Mouse (Mus musculus): ENCODE measurements around the gene Cd164l2. TPM values are rescaled to one million over a fixed set of nuclear protein-coding genes. Genes with fewer than 3 reads are reported as not detected.

Cd164l2 gene
- polyA plus RNA-seq, 1 experiment from 2014 or later: 1.1 TPM

DNA sequence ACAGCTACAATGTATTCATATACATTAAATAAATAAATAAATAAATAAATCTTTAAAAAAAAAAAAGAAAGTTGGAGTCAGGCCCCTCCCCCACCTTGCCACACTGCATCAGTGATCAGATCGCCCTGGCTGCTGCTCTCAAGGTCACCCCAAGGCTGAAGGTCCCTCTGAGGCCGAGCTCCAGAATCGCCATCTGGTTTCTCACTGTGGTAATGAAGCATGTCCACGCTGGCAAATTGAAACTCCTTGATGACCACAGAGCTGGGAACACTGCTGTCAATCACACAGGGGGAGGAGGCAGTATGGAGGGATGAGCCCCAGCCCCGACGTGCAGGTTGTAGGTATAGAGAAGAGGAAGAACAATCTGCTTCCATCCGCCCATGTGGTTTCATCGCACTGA, 15.7 kb downstream of the Cd164l2 start:
- no peak overlapping the region for H3K4me2 ChIP-seq (ENCODE audit: low read length)
- 0 out of 2 replicates have a peak, but pooled peaks cover 2% of the 10 kb centered on the region for H3K27me3 ChIP-seq (replicated peaks; ENCODE audit: control insufficient read depth, insufficient read depth, low read length)
- H3K27ac ChIP-seq (ENCODE audit: low read length): no peak overlapping the region
- no peak overlapping the region for H3K9ac ChIP-seq (replicated peaks; ENCODE audit: low read depth, low read length)
- no peak for ATAC-seq
- H3K36me3 ChIP-seq (ENCODE audit: control insufficient read depth, insufficient read depth): no peaks in the 10 kb centered on the region
- no peaks in the 10 kb centered on the region for H3K4me1 ChIP-seq (replicated peaks; ENCODE audit: control insufficient read depth, insufficient read depth, low read length)
- no peaks in the 10 kb centered on the region for H3K9me3 ChIP-seq (ENCODE audit: control insufficient read depth, low read length)
- WGBS: 82% methylated on average over 8 of the region's 8 CpGs
- no peak overlapping the region for H3K4me3 ChIP-seq (replicated peaks; ENCODE audit: low read length)

DNA sequence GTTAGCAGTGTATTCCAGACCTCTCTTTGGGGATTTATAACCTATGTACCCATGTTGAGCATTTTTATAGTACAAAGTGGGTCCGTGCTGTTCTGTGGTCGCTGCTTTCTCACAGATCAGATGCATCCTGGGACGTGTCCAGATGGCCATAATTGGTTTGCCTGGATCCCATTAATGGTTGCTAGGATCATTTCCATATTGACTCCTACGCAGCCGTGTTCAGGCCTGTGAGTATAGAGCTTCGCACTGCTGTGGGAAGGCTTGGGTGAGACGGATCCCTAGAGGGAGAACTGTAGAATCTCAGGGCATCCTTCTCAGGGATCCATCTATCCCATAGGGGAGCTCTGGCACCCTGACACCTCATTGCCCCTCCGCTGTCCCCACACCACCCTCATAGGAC, 17.7 kb downstream of the Cd164l2 start:
- Histone ChIP-seq H3K4me3 (replicated peaks; ENCODE audit: low read length) (no peak overlapping the region), H3K4me2 (ENCODE audit: low read length) (no peak overlapping the region), H3K27me3 (replicated peaks; ENCODE audit: control insufficient read depth, insufficient read depth, low read length) (no peaks in the 10 kb centered on the region), H3K9me3 (ENCODE audit: control insufficient read depth, low read length) (no peaks in the 10 kb centered on the region), H3K4me1 (replicated peaks; ENCODE audit: control insufficient read depth, insufficient read depth, low read length) (no peaks in the 10 kb centered on the region), H3K27ac (ENCODE audit: low read length) (no peak overlapping the region), H3K36me3 (ENCODE audit: control insufficient read depth, insufficient read depth) (no peaks in the 10 kb centered on the region), H3K9ac (replicated peaks; ENCODE audit: low read depth, low read length) (no peak overlapping the region)
- ATAC-seq: no peak
- WGBS: 66% methylated on average over 8 of the region's 8 CpGs

DNA sequence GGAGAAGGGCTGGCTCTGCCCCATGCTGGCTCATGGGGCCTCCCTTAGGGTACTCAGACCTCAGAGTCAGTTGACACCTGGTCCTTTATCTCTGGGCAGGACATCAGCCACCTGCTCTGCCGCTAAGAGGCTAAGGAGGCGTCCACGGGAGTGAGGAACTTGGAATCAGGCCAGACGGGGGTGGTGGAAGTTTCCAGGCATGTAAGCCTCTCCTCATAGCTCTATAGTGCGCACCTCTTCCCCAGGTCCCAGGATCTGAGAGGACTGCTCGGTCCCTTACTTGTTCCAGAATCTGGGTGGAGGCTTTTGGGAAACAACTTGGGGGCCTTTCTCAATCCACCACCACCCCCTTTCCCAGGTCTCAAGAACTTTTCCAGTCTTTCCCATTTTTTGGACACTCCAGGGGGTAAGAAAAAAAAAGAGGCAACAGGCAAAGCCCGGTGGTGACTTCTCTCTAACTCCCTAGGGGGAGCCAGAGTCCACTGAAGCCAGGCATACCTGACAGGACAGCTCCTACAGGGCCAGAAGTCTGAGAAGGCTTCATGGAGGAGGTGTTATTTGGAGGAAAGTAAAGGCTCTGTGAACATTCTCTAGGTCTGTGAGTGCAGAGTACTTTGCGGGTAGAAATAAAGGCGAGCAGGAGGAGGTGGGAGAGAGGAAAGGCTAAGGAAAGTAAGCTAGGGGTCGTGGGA, 21.5 kb downstream of the Cd164l2 start:
- Histone ChIP-seq H3K27ac (ENCODE audit: low read length) (no peak overlapping the region), H3K4me2 (ENCODE audit: low read length) (no peak overlapping the region), H3K36me3 (ENCODE audit: control insufficient read depth, insufficient read depth) (no peaks in the 10 kb centered on the region), H3K27me3 (replicated peaks; ENCODE audit: control insufficient read depth, insufficient read depth, low read length) (no peaks in the 10 kb centered on the region), H3K4me1 (replicated peaks; ENCODE audit: control insufficient read depth, insufficient read depth, low read length) (no peaks in the 10 kb centered on the region), H3K4me3 (replicated peaks; ENCODE audit: low read length) (no peak overlapping the region), H3K9ac (replicated peaks; ENCODE audit: low read depth, low read length) (no peak overlapping the region), H3K9me3 (ENCODE audit: control insufficient read depth, low read length) (no peaks in the 10 kb centered on the region)
- ATAC-seq: no peak
- 39% methylated on average over 10 of the region's 10 CpGs for WGBS

DNA sequence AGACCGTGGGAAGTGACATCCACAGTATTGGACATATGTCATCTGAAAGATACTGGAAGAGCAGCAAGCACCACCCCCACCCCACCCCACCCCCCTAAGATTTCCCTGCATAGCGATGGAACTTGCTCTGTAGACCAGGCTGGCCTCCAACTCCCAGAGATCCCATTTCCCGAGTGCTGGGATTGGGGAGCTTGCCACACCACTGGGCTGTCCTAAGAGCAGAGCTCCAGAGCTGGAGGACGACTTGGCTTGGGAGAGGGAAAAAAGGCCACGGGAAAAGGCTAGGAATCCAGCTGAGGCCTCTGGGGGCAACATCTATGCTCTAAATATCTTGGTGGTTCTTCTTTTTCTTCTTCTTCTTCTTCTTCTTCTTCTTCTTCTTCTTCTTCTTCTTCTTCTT, 22.8 kb downstream of the Cd164l2 start:
- Histone ChIP-seq H3K27ac (ENCODE audit: low read length) (no peak overlapping the region), H3K27me3 (replicated peaks; ENCODE audit: control insufficient read depth, insufficient read depth, low read length) (peaks cover under 1% of the 10 kb centered on the region), H3K4me2 (ENCODE audit: low read length) (no peak overlapping the region), H3K4me3 (replicated peaks; ENCODE audit: low read length) (no peak overlapping the region), H3K4me1 (replicated peaks; ENCODE audit: control insufficient read depth, insufficient read depth, low read length) (no peaks in the 10 kb centered on the region), H3K36me3 (ENCODE audit: control insufficient read depth, insufficient read depth) (no peaks in the 10 kb centered on the region), H3K9me3 (ENCODE audit: control insufficient read depth, low read length) (no peaks in the 10 kb centered on the region), H3K9ac (replicated peaks; ENCODE audit: low read depth, low read length) (no peak overlapping the region)
- no peak for ATAC-seq
- WGBS: 59% methylated on average over 5 of the region's 5 CpGs

DNA sequence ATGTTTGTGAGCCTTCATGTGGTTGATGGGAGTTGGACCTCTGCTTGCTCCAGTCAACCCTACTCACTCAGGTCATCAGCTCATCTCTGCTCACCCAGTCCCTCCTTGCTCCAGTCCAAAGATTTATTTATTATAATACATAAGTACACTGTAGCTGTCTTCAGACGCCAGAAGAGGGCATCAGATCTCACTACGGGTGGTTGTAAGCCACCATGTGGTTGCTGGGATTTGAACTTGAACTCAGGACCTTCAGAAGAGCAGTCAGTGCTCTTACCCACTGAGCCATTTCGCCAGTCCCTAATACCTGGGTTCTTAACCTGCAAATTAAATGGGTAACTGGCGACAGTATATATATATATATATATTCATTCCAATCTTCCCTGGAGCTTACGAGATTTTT, 23.5 kb downstream of the Cd164l2 start:
- Histone ChIP-seq H3K36me3 (ENCODE audit: control insufficient read depth, insufficient read depth) (no peaks in the 10 kb centered on the region), H3K9me3 (ENCODE audit: control insufficient read depth, low read length) (no peaks in the 10 kb centered on the region), H3K4me1 (replicated peaks; ENCODE audit: control insufficient read depth, insufficient read depth, low read length) (no peaks in the 10 kb centered on the region; the same call in 1 of the 2 replicates), H3K9ac (replicated peaks; ENCODE audit: low read depth, low read length) (no peak overlapping the region), H3K4me3 (replicated peaks; ENCODE audit: low read length) (no peak overlapping the region), H3K27ac (ENCODE audit: low read length) (no peak overlapping the region), H3K27me3 (replicated peaks; ENCODE audit: control insufficient read depth, insufficient read depth, low read length) (peaks cover 7% of the 10 kb centered on the region), H3K4me2 (ENCODE audit: low read length) (no peak overlapping the region)
- 79% methylated on average over 5 of the region's 5 CpGs for WGBS
- no peak for ATAC-seq

DNA sequence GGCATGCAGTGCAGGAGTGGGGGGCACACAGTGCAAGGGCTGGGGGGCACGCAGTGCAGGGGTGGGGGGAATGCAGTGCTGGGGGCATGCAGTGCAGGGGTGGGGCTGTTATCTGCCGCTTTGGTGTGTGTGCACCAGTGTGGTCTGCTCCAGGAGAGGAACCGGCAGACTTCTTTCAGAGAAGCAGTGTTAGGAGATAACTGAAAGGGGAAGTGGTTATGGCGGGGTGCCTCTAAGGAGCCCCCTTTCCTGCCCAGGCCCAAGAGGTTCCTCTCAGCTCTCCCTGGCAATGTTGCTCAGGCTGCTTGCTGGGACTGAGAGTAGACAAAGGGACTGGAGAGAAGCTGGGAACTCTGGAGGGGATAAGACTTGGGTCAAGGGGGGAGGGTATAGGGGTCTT, 26.0 kb downstream of the Cd164l2 start:
- Histone ChIP-seq H3K4me3 (replicated peaks; ENCODE audit: low read length) (no peak overlapping the region), H3K36me3 (ENCODE audit: control insufficient read depth, insufficient read depth) (no peaks in the 10 kb centered on the region), H3K27ac (ENCODE audit: low read length) (no peak overlapping the region), H3K9me3 (ENCODE audit: control insufficient read depth, low read length) (no peaks in the 10 kb centered on the region), H3K4me1 (replicated peaks; ENCODE audit: control insufficient read depth, insufficient read depth, low read length) (peaks cover 13% of the 10 kb centered on the region), H3K9ac (replicated peaks; ENCODE audit: low read depth, low read length) (no peak overlapping the region), H3K4me2 (ENCODE audit: low read length) (no peak overlapping the region), H3K27me3 (replicated peaks; ENCODE audit: control insufficient read depth, insufficient read depth, low read length) (peaks cover 29% of the 10 kb centered on the region)
- WGBS: 71% methylated on average over 4 of the region's 4 CpGs
- ATAC-seq: no peak

DNA sequence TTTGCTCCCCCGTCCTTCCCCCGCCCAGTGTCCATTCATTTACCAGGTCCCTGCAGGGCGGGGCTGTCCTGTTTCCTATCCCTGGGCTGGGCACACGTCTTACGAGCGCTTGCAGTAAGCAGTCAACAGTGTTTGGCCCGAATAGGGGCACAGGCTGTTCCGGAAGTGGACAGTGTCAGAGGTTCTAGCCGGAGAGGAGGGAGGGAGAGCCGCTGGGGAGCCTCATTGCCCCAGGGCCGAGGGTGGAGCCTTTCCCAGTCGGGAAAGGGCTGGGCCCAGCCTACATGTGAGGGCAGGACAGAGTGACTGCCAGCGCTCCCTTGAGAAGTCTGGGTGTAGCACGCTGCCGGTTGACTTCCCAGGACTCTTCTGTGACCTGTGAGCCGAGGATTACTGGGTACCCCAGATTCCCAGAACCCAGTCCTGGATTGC, 28.6 kb downstream of the Cd164l2 start, which contains the start of gene Map3k6:
Map3k6 (plus strand) TSS at position 329 of the 432 bp plus-strand sequence.
- Histone ChIP-seq H3K9ac (replicated peaks; ENCODE audit: low read depth, low read length) (peak within 1 kb of the TSS; percentile 41), H3K36me3 (ENCODE audit: control insufficient read depth, insufficient read depth) (no peaks in the 10 kb centered on the region), H3K27ac (ENCODE audit: low read length) (no peak within 1 kb of the TSS), H3K27me3 (replicated peaks; ENCODE audit: control insufficient read depth, insufficient read depth, low read length) (peaks cover 38% of the 10 kb centered on the region), H3K4me3 (replicated peaks; ENCODE audit: low read length) (peak within 1 kb of the TSS; percentile 45), H3K9me3 (ENCODE audit: control insufficient read depth, low read length) (no peaks in the 10 kb centered on the region), H3K4me2 (ENCODE audit: low read length) (peak within 1 kb of the TSS; percentile 52), H3K4me1 (replicated peaks; ENCODE audit: control insufficient read depth, insufficient read depth, low read length) (peaks cover 13% of the 10 kb centered on the region)
- ATAC-seq: 0 out of 2 replicates have a peak, but pooled peaks have one; percentile 24
- WGBS: 4% methylated on average over 16 of the region's 16 CpGs

DNA sequence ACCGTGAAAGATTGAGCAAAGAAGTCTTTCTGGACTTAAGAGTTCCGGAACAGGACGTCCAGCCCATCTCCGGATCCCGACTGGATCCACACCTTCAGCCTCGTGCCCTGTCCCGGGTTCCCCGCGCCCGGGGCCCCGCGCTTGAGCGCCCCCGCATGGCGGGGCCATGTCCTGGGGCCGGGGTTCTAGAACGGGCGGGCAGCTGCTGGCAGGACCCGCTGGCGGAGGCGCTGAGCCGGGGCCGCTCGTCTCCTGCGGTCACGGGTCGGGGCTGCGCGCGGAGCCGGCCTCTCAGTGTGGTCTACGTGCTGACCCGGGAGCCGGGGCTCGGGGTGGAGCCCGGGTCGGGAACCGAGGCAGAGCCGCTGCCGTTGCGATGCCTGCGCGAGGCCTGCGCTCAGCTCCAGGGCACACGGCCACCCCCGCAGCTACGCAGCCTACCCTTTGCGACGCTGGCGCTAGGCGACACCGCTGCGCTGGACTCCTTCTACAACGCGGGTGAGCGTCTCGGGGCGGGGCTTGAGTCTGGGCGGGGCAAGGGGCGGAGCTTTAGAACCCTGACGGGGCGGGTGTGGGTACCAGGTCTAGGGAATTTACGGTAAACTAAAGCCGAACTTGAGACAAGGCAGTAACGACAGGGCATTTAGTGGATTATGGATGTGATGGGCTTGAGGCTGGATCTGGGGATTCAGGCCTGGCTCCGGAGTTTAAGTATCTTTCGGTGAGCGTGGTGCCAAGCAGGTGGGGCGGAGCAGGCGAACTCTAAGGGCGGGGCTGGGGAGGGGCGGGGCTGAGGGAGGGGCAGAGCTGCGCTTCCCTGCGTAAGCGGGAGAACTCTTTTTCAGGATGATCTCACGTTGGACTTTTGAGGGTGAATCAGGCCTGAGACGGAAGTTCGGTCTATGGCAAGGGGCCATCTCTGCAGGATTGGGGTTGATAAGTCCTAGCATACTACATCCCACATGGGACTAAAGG, 29.3 kb downstream of the Cd164l2 start:
- Histone ChIP-seq H3K27me3 (replicated peaks; ENCODE audit: control insufficient read depth, insufficient read depth, low read length) (peaks cover 38% of the 10 kb centered on the region), H3K4me2 (ENCODE audit: low read length) (peak overlapping the region; percentile 52), H3K4me3 (replicated peaks; ENCODE audit: low read length) (peak overlapping the region; percentile 45), H3K9ac (replicated peaks; ENCODE audit: low read depth, low read length) (peak overlapping the region; percentile 41), H3K9me3 (ENCODE audit: control insufficient read depth, low read length) (no peaks in the 10 kb centered on the region), H3K4me1 (replicated peaks; ENCODE audit: control insufficient read depth, insufficient read depth, low read length) (peaks cover 13% of the 10 kb centered on the region), H3K36me3 (ENCODE audit: control insufficient read depth, insufficient read depth) (no peaks in the 10 kb centered on the region), H3K27ac (ENCODE audit: low read length) (no peak overlapping the region)
- under 1% methylated on average over 78 of the region's 78 CpGs for WGBS
- ATAC-seq: peak; percentile 91

DNA sequence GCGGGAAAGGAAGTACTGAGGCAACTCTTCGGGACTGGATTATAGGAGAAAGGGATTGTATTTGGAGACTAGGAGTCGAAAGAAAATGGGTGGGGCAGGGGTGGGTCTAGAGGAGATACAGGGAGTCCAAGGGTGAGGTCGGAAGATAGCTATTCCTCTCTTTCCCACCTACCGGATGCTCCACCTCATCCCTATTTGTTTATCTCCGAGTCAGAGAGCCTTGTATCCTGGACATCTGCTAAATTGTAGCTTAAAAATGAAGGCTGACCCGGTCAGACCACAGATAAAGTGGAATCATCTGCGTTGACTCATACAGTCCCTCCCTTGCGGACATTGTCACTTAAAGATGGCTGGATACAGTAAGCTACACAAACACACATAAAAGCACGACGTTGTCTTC, 30.0 kb downstream of the Cd164l2 start:
- Histone ChIP-seq H3K9ac (replicated peaks; ENCODE audit: low read depth, low read length) (no peak overlapping the region), H3K9me3 (ENCODE audit: control insufficient read depth, low read length) (no peaks in the 10 kb centered on the region), H3K36me3 (ENCODE audit: control insufficient read depth, insufficient read depth) (no peaks in the 10 kb centered on the region), H3K4me3 (replicated peaks; ENCODE audit: low read length) (peak overlapping the region; percentile 45), H3K27ac (ENCODE audit: low read length) (no peak overlapping the region), H3K27me3 (replicated peaks; ENCODE audit: control insufficient read depth, insufficient read depth, low read length) (peaks cover 38% of the 10 kb centered on the region), H3K4me1 (replicated peaks; ENCODE audit: control insufficient read depth, insufficient read depth, low read length) (peaks cover 13% of the 10 kb centered on the region), H3K4me2 (ENCODE audit: low read length) (peak overlapping the region; percentile 52)
- WGBS: 35% methylated on average over 11 of the region's 11 CpGs
- no peak for ATAC-seq
